Mouse (Mus musculus): ENCODE measurements around the gene Tbl1x. TPM values are rescaled to one million over a fixed set of nuclear protein-coding genes. Genes with fewer than 3 reads are reported as not detected.

Tbl1x gene
- polyA plus RNA-seq (2016; fragmentation: Nextera tagmentation; extraction: Ambion mirVana) = 67.0 and 69.9 TPM in 2 replicates

GRCm38 (mm10) chrX:77510371-77511300 is at the start of gene Tbl1x:
Tbl1x (plus strand) TSS chrX:77511013.
- H3K27ac ChIP-seq (replicated peaks) = peak within 1 kb of the TSS; percentile 96
- DNase-seq (ENCODE audit: low spot score) = peak; percentile 83
- WGBS = 22% methylated on average over 46 of the region's 76 CpGs

GRCm38 (mm10) chrX:77469216-77469615 is 41.6 kb upstream of the Tbl1x start:
- H3K4me1 ChIP-seq = no peaks in the 10 kb centered on the region
- H3K9me3 ChIP-seq (replicated peaks) = no peaks in the 10 kb centered on the region
- no peaks in the 10 kb centered on the region for H3K27me3 ChIP-seq (ENCODE audit: low read depth, poor library complexity, severe bottlenecking)
- no peak for DNase-seq (ENCODE audit: low spot score)
- H3K27ac ChIP-seq (replicated peaks) = no peak overlapping the region
- 74% methylated on average over 1 of the region's 1 CpGs for WGBS
- no peak overlapping the region for H3K4me3 ChIP-seq
- no peaks in the 10 kb centered on the region for H3K36me3 ChIP-seq

More at GRCm38 (mm10) chrX:77510371-77511300, at the start of gene Tbl1x:
- Histone ChIP-seq H3K9me3 (replicated peaks) (peaks cover 10% of the 10 kb centered on the region; the same call in 1 of the 2 replicates), H3K36me3 (no peaks in the 10 kb centered on the region), H3K4me1 (peaks cover 23% of the 10 kb centered on the region), H3K27me3 (ENCODE audit: low read depth, poor library complexity, severe bottlenecking) (no peaks in the 10 kb centered on the region), H3K4me3 (peak within 1 kb of the TSS; percentile 71)

- Histone ChIP-seq H3K27me3 (ENCODE audit: low read depth, poor library complexity, severe bottlenecking) (no peaks in the 10 kb centered on the region), H3K27ac (replicated peaks) (no peak overlapping the region), H3K9me3 (replicated peaks) (no peaks in the 10 kb centered on the region), H3K36me3 (no peaks in the 10 kb centered on the region), H3K4me1 (no peaks in the 10 kb centered on the region), H3K4me3 (no peak overlapping the region)
- no peak for DNase-seq (ENCODE audit: low spot score)
- 90% methylated on average over 1 of the region's 1 CpGs for whole genome bisulfite sequencing
Measured at GRCm38 (mm10) chrX:77472858-77473257, 38.0 kb upstream of the Tbl1x start.

DNA sequence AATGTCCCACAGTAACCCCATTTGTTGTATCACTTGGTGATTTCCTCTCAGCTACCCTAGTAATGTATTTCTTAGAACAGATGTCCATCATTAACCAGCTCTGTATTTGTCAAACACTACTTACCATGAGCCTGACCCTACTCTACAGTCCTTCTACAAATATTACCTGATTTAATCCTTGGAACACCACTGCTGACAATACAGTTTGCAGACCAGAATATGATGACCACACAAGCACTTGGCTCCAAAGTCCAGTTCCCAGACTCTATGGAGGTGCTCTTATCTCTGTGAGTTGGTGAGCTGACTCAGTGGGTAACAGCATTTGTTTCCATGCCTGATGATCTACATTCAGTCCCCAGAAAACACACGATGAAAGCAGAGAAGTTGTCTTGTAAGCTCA is 37.3 kb upstream of the Tbl1x start:
- Histone ChIP-seq H3K9me3 (replicated peaks) (no peaks in the 10 kb centered on the region), H3K4me1 (no peaks in the 10 kb centered on the region), H3K4me3 (no peak overlapping the region), H3K27me3 (ENCODE audit: low read depth, poor library complexity, severe bottlenecking) (no peaks in the 10 kb centered on the region), H3K36me3 (no peaks in the 10 kb centered on the region), H3K27ac (replicated peaks) (no peak overlapping the region)
- 84% methylated on average over 1 of the region's 1 CpGs for WGBS
- no peak for DNase-seq (ENCODE audit: low spot score)

DNA sequence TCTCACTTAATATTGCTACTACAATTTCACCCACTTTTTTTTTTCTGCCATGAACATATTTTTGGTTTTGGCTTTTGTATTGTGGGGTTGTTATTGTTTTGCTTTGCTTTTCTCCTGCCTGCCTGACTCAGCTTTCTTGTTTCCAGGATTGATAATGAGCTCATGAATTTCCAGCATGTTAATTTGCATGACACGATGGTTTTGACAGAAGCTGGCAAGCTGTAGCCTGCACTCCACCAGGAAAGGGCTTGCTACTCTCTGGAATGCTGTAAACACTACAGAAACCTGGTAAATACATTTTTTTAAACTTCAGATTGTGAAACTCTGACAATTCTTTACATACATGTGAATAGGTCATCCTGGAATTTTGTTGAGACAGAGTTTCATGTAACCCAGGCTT is 36.3 kb upstream of the Tbl1x start:
- Histone ChIP-seq H3K4me3 (no peak overlapping the region), H3K27me3 (ENCODE audit: low read depth, poor library complexity, severe bottlenecking) (no peaks in the 10 kb centered on the region), H3K27ac (replicated peaks) (no peak overlapping the region), H3K36me3 (no peaks in the 10 kb centered on the region), H3K4me1 (no peaks in the 10 kb centered on the region), H3K9me3 (replicated peaks) (no peaks in the 10 kb centered on the region)
- no peak for DNase-seq (ENCODE audit: low spot score)
- WGBS = 37% methylated on average over 1 of the region's 1 CpGs

DNA sequence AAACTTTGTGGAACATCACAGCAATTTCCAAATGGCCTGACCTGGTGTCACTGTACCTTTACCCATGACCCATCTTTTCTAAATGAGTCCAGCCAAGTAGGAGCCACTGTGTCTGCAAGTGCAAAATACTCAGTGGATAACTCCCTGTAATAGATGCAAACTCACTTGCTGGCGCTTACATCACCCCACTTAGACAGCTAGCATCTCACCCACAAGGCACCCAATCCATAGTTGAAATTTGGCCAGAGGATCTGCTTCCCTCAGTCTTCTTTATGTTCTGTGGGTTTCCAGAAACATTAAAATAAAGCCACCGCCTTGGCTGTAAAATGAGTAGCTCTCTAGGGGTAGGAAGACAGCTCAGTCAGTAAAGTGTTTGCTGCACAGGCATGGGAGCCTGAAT is 33.3 kb upstream of the Tbl1x start:
- no peaks in the 10 kb centered on the region for H3K27me3 ChIP-seq (ENCODE audit: low read depth, poor library complexity, severe bottlenecking)
- H3K4me1 ChIP-seq = no peaks in the 10 kb centered on the region
- 84% methylated on average over 2 of the region's 2 CpGs for WGBS
- H3K27ac ChIP-seq (replicated peaks) = no peak overlapping the region
- H3K9me3 ChIP-seq (replicated peaks) = no peaks in the 10 kb centered on the region
- no peaks in the 10 kb centered on the region for H3K36me3 ChIP-seq
- no peak overlapping the region for H3K4me3 ChIP-seq
- no peak for DNase-seq (ENCODE audit: low spot score)

- no peak for DNase-seq (ENCODE audit: low spot score)
- no peaks in the 10 kb centered on the region for H3K4me1 ChIP-seq
- H3K4me3 ChIP-seq = no peak overlapping the region
- H3K36me3 ChIP-seq = no peaks in the 10 kb centered on the region
- H3K9me3 ChIP-seq (replicated peaks) = 0 out of 2 replicates have a peak, but pooled peaks cover 2% of the 10 kb centered on the region
- H3K27ac ChIP-seq (replicated peaks) = no peak overlapping the region
- 81% methylated on average over 7 of the region's 7 CpGs for WGBS
- H3K27me3 ChIP-seq (ENCODE audit: low read depth, poor library complexity, severe bottlenecking) = no peaks in the 10 kb centered on the region
Measured at GRCm38 (mm10) chrX:77487922-77488799, 22.7 kb upstream of the Tbl1x start.

DNA sequence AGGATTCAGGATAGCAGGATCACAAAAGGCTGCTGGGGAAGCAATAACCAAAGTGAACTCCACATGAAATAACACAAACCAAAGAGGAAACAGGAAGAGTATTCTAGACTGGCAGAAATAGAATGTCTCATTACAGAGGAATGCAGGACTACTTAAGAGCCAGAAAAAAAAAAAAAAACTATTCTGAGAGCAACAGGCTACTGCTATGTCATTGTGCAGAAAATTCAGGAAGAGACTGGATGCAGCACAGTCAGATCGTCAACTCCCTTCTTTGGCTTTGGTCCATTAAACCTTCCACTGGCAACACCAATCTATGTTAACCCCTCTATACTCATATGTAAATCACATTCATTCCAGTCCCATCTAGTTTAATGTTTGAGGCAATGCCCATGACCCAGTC is 20.7 kb upstream of the Tbl1x start:
- no peak overlapping the region for H3K27ac ChIP-seq (replicated peaks)
- no peak for DNase-seq (ENCODE audit: low spot score)
- H3K4me1 ChIP-seq = no peaks in the 10 kb centered on the region
- H3K4me3 ChIP-seq = no peak overlapping the region
- 0 out of 2 replicates have a peak, but pooled peaks cover 4% of the 10 kb centered on the region for H3K9me3 ChIP-seq (replicated peaks)
- H3K36me3 ChIP-seq = no peaks in the 10 kb centered on the region
- WGBS = 87% methylated on average over 1 of the region's 1 CpGs
- no peaks in the 10 kb centered on the region for H3K27me3 ChIP-seq (ENCODE audit: low read depth, poor library complexity, severe bottlenecking)

DNA sequence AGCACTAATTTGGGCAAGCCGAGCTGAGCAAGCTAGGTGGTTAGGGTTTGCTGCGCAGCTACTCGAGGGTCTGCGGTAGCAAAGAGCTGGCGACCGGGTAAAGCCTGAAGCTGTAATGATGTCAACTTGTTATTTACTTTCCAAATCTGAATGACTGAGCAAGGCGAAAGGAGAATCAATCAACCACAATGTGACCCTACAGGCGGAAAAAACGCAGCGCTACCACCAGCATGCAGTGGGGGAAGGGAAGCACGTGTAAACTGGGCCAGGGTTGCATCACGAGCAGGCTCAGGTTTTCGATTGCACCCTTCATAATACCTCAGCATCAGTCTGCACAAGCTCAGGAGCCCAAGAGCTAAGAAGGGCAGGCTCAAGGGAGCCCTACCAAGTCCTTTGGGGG is 1.7 kb upstream of the Tbl1x start:
- WGBS = 19% methylated on average over 13 of the region's 13 CpGs
- peaks cover 22% of the 10 kb centered on the region for H3K4me1 ChIP-seq
- peak overlapping the region; percentile 71 for H3K4me3 ChIP-seq

GRCm38 (mm10) chrX:77509776-77510175 is 1.0 kb upstream of the Tbl1x start:
- Histone ChIP-seq H3K27ac (replicated peaks) (peak overlapping the region; percentile 96), H3K4me3 (peak overlapping the region; percentile 71), H3K9me3 (replicated peaks) (peaks cover 10% of the 10 kb centered on the region; the same call in 1 of the 2 replicates), H3K36me3 (no peaks in the 10 kb centered on the region), H3K27me3 (ENCODE audit: low read depth, poor library complexity, severe bottlenecking) (no peaks in the 10 kb centered on the region), H3K4me1 (peaks cover 23% of the 10 kb centered on the region)
- DNase-seq (ENCODE audit: low spot score) = peak; percentile 48
- 11% methylated on average over 10 of the region's 10 CpGs for WGBS

More for the DNA sequence above, 1.7 kb upstream of the Tbl1x start:
- Histone ChIP-seq H3K27ac (replicated peaks) (peak overlapping the region; percentile 96), H3K9me3 (replicated peaks) (peaks cover 10% of the 10 kb centered on the region; the same call in 1 of the 2 replicates), H3K36me3 (no peaks in the 10 kb centered on the region), H3K27me3 (ENCODE audit: low read depth, poor library complexity, severe bottlenecking) (no peaks in the 10 kb centered on the region)
- DNase-seq (ENCODE audit: low spot score) = peak; percentile 83

GRCm38 (mm10) chrX:77511301-77511993 is 634 bp downstream of the Tbl1x start:
- WGBS = 22% methylated on average over 53 of the region's 55 CpGs
- no peaks in the 10 kb centered on the region for H3K27me3 ChIP-seq (ENCODE audit: low read depth, poor library complexity, severe bottlenecking)
- H3K9me3 ChIP-seq (replicated peaks) = peaks cover 10% of the 10 kb centered on the region; the same call in 1 of the 2 replicates
- DNase-seq (ENCODE audit: low spot score) = peak; percentile 62
- H3K27ac ChIP-seq (replicated peaks) = peak overlapping the region; percentile 96
- peaks cover 23% of the 10 kb centered on the region for H3K4me1 ChIP-seq
- no peaks in the 10 kb centered on the region for H3K36me3 ChIP-seq
- H3K4me3 ChIP-seq = peak overlapping the region; percentile 71

- Histone ChIP-seq H3K4me3 (peak overlapping the region; percentile 71), H3K4me1 (peaks cover 23% of the 10 kb centered on the region), H3K27me3 (ENCODE audit: low read depth, poor library complexity, severe bottlenecking) (no peaks in the 10 kb centered on the region), H3K9me3 (replicated peaks) (peaks cover 10% of the 10 kb centered on the region; the same call in 1 of the 2 replicates), H3K27ac (replicated peaks) (peak overlapping the region; percentile 96), H3K36me3 (no peaks in the 10 kb centered on the region)
- DNase-seq (ENCODE audit: low spot score) = no peak
- 20% methylated on average over 12 of the region's 12 CpGs for WGBS
Measured at GRCm38 (mm10) chrX:77511994-77512485, 1.2 kb downstream of the Tbl1x start.
